Mouse (Mus musculus) E14TG2a.4 (cell line): ENCODE measurements around the gene Sec61b.

Experiments
- H3K27me3 ChIP-seq: 2 replicates; pipeline ENCODE4 v1.6.1; 2014; ENCODE audit warnings: low read length, control low read depth; ENCODE audit not compliant: insufficient read depth
- H3K36me3 ChIP-seq: 2 replicates; pipeline ENCODE4 v1.6.1; 2014; ENCODE audit warnings: low read length, control low read depth; ENCODE audit not compliant: insufficient read depth
- H3K4me1 ChIP-seq: replicated peaks from 2 replicates; pipeline ENCODE4 v1.6.1; 2014; ENCODE audit warnings: low read depth, low read length, control low read depth
- H3K4me3 ChIP-seq: replicated peaks from 2 replicates; pipeline ENCODE4 v1.5.1; 2014; ENCODE audit warnings: mild to moderate bottlenecking, low read length
- H3K9me3 ChIP-seq: 2 replicates; pipeline ENCODE4 v1.6.1; 2014; ENCODE audit warnings: low read length, control low read depth
- CTCF ChIP-seq: conservative IDR thresholded peaks from 2 replicates; pipeline ENCODE4 v1.5.1; 2014; ENCODE audit warnings: low read length
- NANOG ChIP-seq: IDR thresholded peaks from 2 replicates; pipeline ENCODE4 v1.6.1; 2014; ENCODE audit warnings: borderline replicate concordance, low read length, mixed read lengths
- POU5F1 ChIP-seq: IDR thresholded peaks from 2 replicates; pipeline ENCODE4 v1.6.1; 2014; ENCODE audit warnings: low read length, borderline replicate concordance

Gene Sec61b

DNA sequence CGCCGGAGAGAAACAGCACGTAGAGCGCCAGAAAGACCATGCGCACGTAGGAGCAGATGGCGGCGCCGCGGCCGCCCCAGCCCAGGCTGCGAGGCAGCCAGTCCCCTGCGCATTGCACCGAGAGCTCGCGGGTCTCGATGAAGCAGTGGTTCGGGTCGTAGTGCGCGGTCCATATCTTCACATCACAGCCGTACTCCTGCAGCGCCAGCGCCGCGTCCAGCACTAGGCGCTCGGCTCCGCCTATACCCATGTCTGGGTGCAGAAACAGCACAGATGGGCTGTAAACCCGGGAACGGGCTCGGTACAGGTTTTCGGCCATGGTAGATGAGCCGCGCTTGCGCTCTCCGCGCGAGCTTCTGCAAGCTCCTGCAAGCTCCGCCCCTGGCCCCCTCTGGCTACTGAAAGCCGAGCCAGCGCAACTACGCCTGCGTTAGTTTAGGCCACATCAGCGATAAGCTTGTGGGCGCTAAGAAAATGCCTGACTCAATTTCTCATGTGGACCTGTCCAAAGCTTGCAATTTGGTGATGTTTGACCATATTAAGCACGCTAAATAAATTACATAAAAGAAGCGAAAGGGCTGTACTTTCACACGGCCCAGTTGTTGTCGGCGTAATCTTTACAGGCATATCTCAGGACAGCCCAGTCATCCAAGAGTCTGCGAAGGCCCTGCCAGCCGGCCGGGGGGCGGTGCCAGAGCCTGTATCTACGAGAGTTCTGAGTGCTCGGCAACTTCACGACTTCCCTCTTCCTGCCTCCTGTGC lies at the start of gene Sec61b, which contains the start of gene Alg2:
Sec61b (plus strand) TSS at position 691 of the 762 bp plus-strand sequence.
Alg2 (minus strand) TSS at position 366 of the 762 bp plus-strand sequence.
- no peaks in the 10 kb centered on the region for H3K27me3 ChIP-seq
- peaks cover 17% of the 10 kb centered on the region for H3K9me3 ChIP-seq
- peaks cover 28% of the 10 kb centered on the region for H3K4me1 ChIP-seq
- peak within 1 kb of the TSS; percentile 97 for H3K4me3 ChIP-seq
- TF ChIP-seq CTCF, result no peak
- TF ChIP-seq NANOG, result no peak
- no peak for TF ChIP-seq POU5F1
- H3K36me3 ChIP-seq, result peaks cover 68% of the 10 kb centered on the region

DNA sequence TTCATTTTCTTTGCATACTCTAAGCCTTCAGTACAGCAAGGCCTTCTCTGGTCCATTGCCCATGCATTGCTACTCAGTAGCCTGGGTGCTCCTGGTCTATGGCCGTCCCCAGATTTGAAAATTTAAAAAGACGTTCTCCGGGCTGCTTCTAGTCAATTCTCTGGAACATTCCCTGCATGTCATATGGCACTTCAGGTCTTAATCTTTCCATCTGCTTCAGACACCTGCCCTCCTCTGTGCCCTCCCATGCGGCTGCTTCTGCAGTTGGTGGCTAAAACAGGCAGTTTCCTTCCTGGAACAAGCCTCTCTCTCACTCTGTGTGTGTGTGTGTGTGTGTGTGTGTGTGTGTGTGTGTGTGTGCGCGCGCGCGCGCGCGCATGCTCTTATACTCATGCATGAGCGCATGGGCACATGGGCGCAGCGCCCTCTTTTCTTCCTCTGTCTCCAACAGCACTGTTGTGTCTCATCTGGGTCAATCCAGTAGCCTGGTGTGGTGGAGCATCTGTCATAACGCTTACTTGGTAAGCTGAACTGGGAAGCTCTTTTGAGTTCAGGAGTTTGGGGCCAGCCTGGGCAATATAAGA lies 49.1 kb upstream of the Sec61b start:
- peaks cover 12% of the 10 kb centered on the region for H3K4me1 ChIP-seq

DNA sequence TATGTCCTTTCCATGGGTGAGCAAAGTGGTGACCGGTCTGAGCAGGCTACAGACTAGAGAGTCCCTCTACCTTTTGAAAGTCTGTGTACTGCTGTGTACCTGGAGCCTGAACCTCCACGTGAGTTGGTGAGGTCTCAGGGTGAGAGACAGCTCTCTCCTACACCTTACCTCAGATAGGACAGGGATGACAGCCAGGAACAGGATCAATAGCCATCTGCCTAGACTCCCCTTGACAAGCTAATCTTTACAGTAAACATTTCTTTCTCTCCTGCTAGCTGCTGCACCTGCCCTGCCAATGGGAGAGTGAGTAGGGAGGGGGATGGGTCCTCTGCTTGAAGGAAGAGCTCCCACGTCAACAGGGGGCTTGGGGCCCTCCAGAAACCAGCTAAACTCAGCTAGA lies 46.9 kb upstream of the Sec61b start:
- Histone ChIP-seq H3K4me3 (no peak overlapping the region), H3K9me3 (peaks cover 15% of the 10 kb centered on the region; the same call in 1 of the 2 replicates), H3K36me3 (no peaks in the 10 kb centered on the region), H3K27me3 (peaks cover 16% of the 10 kb centered on the region), H3K4me1 (no peaks in the 10 kb centered on the region)
- no peak for TF ChIP-seq NANOG
- TF ChIP-seq POU5F1, result no peak

More for the DNA sequence above, 49.1 kb upstream of the Sec61b start:
- Histone ChIP-seq H3K27me3 (peaks cover 16% of the 10 kb centered on the region), H3K36me3 (no peaks in the 10 kb centered on the region), H3K9me3 (peaks cover 15% of the 10 kb centered on the region; the same call in 1 of the 2 replicates), H3K4me3 (no peak overlapping the region)
- TF ChIP-seq POU5F1, result no peak

DNA sequence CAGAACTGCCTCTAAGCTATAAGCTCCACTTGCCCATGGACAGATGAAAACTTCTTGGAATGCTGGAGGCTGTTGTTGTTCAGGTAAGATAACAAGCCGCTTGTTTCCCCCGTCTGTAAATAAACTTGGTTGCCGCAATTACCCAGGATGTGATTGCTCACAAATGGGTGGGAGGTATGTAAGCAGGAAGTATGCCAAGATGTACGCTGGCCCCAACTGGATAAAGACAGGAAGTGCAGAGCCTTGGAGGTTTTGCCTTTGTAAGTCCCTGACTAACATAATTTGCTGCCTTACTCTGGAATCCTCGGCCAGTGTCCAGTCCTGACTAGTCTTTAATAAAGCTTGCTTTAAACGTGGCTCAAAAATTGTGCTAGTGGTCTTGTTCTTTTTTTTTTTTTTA lies 43.9 kb upstream of the Sec61b start:
- H3K4me3 ChIP-seq, result no peak overlapping the region
- TF ChIP-seq POU5F1 (no peak), NANOG (no peak)

DNA sequence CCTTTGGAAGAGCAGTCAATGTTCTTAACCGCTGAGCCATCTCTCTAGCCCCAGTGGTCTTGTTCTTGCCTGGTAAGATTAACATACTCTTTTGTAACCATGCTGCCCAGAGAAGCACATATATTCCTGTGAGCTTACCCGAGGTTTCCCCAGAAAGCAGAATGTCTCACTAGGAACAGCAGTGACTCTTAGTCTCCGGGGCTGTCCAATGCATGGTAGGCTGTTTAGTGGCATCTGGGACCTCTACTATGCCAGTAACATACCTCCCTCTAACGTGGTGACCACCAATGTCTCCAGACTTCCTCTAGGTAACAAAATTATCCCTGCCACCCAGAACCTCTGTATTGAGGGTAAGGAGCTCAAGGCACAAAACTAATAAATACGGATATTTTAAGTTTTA lies 43.4 kb upstream of the Sec61b start:
- no peak overlapping the region for H3K4me3 ChIP-seq
- peaks cover 15% of the 10 kb centered on the region; the same call in 1 of the 2 replicates for H3K9me3 ChIP-seq
- TF ChIP-seq POU5F1 (no peak), CTCF (no peak), NANOG (no peak)

More for the DNA sequence above, 43.9 kb upstream of the Sec61b start:
- H3K4me1 ChIP-seq, result peaks cover 2% of the 10 kb centered on the region
- peaks cover 19% of the 10 kb centered on the region for H3K27me3 ChIP-seq
- peaks cover 15% of the 10 kb centered on the region; the same call in 1 of the 2 replicates for H3K9me3 ChIP-seq
- H3K36me3 ChIP-seq, result no peaks in the 10 kb centered on the region

DNA sequence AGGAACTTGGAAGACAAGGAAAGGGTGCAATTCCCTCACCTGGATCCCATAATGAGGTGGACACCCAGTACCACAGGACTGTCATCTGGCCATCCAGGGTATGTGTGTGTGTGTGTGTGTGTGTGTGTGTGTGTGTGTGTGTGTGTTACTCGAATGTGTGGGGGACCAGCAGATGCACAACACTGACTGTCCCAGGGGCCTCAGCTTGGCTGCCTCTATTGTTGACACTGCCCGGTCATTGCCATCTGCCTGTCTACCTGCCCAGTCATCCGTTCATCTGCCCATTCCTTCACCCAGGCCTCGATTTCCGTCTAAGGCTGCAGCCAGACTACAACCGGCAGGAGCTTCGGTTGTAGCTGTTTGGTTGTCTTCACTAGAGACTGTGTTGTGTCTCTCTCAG lies 41.7 kb upstream of the Sec61b start:
- no peak overlapping the region for H3K4me3 ChIP-seq
- H3K9me3 ChIP-seq, result peaks cover 15% of the 10 kb centered on the region; the same call in 1 of the 2 replicates
- H3K27me3 ChIP-seq, result peaks cover 34% of the 10 kb centered on the region
- H3K36me3 ChIP-seq, result no peaks in the 10 kb centered on the region
- peaks cover 17% of the 10 kb centered on the region for H3K4me1 ChIP-seq
- TF ChIP-seq NANOG (no peak), CTCF (no peak), POU5F1 (no peak)

More for the DNA sequence above, 43.4 kb upstream of the Sec61b start:
- Histone ChIP-seq H3K27me3 (peaks cover 19% of the 10 kb centered on the region), H3K4me1 (peaks cover 8% of the 10 kb centered on the region), H3K36me3 (no peaks in the 10 kb centered on the region)

DNA sequence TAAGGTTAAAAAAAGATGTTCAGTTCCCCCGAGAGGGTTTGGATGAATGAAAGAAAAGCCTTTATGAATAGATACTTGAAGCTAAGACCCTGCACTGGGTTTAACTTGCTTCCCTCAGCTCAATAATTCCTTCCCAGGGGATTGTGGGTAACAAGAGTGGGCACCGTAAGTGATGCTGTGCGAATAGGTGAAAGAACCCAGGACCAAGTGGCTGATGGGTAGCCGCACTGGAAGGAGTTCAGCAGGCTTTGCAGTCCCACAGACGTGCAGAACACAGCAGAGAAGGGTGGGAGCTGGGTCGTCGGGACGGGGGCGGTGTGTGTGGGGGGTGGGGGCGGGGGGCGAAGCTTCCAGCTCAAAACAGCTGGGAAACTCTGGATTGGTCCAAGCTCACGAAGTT lies 39.3 kb upstream of the Sec61b start:
- peaks cover 21% of the 10 kb centered on the region for H3K4me1 ChIP-seq
- no peak for TF ChIP-seq POU5F1
- peaks cover 6% of the 10 kb centered on the region for H3K9me3 ChIP-seq
- no peak overlapping the region for H3K4me3 ChIP-seq
- H3K27me3 ChIP-seq, result peaks cover 35% of the 10 kb centered on the region
- H3K36me3 ChIP-seq, result no peaks in the 10 kb centered on the region

DNA sequence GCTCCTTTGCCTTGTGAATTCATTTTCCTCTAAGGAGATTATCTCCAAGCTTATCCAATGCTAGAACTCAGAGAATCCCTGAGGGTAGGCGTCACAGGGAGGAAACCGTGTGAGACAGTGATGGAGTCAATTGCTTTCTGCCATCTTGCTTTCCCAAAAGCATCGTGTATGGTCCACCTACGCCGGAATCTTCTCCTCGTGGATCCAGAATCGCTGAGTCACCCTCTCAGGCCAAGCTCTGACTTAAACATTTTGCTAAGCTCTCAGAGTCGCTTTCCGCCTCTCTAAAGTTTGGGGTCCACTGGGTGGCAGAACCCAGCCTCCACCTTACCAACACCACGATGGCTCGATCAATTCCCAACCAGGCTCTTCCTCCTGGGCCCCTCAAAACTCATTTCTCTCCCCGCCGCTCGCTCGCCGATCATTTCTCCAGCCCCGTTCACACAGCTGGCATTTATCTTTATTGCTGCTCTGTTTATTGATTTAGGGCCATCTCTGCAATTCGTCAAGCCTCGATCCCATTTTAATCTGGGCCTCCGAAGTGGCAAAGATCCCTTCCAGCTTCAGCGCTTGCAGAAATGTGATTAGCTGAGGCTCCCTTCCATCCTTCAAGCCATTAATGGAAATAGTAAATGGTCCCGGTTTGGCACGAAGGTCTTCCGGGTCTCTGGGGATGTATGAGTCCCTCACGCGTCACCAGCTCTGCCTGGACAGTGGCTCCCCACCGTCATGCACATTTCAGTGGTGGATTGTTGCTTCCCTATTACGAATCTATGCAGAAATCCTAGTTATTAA lies 38.7 kb upstream of the Sec61b start:
- Histone ChIP-seq H3K4me3 (peak overlapping the region; percentile 45), H3K36me3 (no peaks in the 10 kb centered on the region), H3K4me1 (peaks cover 21% of the 10 kb centered on the region), H3K27me3 (peaks cover 35% of the 10 kb centered on the region), H3K9me3 (peaks cover 11% of the 10 kb centered on the region)
- TF ChIP-seq NANOG, result no peak
- no peak for TF ChIP-seq CTCF
- no peak for TF ChIP-seq POU5F1
